1 mouse cellular context compared by ENCODE assay signal in the genomic region with DNA sequence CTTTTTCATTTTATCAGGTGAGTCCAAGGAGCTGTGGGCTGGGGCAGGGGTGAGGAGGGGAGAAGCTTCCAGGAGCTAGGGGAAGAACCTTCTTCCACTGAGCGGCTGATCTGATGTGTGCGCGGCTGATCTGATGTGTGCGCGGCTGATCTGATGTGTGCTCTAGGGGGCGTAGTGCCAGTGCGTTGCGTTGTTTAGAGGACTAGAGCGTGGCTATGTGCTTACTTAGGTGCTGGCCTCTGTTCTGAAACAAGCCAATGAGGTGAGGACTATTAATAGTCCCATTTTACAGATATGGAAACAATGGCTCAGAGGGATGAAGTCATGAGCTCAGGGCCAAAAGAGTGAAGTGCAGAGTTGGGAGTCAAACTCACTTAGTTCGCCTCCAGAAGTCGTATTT.
TF ChIP-seq lines count a peak whose summit lies in the region.

No protein-coding gene starts in this region.

TF ChIP-seq in ES-E14, 5 proteins besides CTCF, POLR2A, EP300 and RAD21:
- TF ChIP-seq ZC3H11A (IDR thresholded peaks at IDR 0.05; ENCODE audit: borderline replicate concordance, low read depth, low read length) (no peak), MAFK (IDR thresholded peaks at IDR 0.05; ENCODE audit: insufficient read depth, low read depth, low read length) (no peak), HCFC1 (IDR thresholded peaks at IDR 0.05; ENCODE audit: borderline replicate concordance, insufficient read depth, low read length) (no peak), CHD2 (IDR thresholded peaks at IDR 0.05; ENCODE audit: low read depth, low read length) (no peak), ZNF384 (IDR thresholded peaks at IDR 0.05; ENCODE audit: low read depth, low read length) (no peak)
